Mouse (Mus musculus) embryonic facial prominence, embryonic 15.5 days (tissue): ENCODE measurements at regions not wholly inside any gene's neighbourhood (a gene's known extent, or its start where the extent isn't known, plus 50 kb on each side); places are given as distances from the start of the nearest gene placed in this dataset.

Source experiments
- ATAC-seq: fragments of 200-750 bp; cut with Nextera tagmentation; 2 replicates; pipeline ENCODE4 v1.8.0; 2017; ENCODE audit warnings: low read depth, moderate TSS enrichment; ENCODE audit not compliant: insufficient number of reproducible peaks, low FRiP score, low TSS enrichment
- H3K27ac ChIP-seq: fragments of 300-500 bp; sonication (generic); replicated peaks from 2 replicates; pipeline ENCODE4 v1.5.1; 2015; ENCODE audit warnings: mild to moderate bottlenecking, inconsistent platforms
- H3K27me3 ChIP-seq: fragments of 300-500 bp; sonication (generic); 2 replicates; pipeline ENCODE4 v1.6.1; 2015; ENCODE audit warnings: inconsistent platforms
- H3K36me3 ChIP-seq: fragments of 300-500 bp; sonication (generic); 2 replicates; pipeline ENCODE4 v1.6.1; 2015; ENCODE audit warnings: mild to moderate bottlenecking, inconsistent platforms
- H3K4me1 ChIP-seq: fragments of 300-500 bp; sonication (generic); 2 replicates; pipeline ENCODE4 v1.6.1; 2015; ENCODE audit warnings: inconsistent platforms
- H3K4me2 ChIP-seq: fragments of 300-500 bp; sonication (generic); replicated peaks from 2 replicates; pipeline ENCODE4 v1.6.1; 2015; ENCODE audit warnings: mild to moderate bottlenecking, inconsistent platforms
- H3K4me3 ChIP-seq: fragments of 300-500 bp; sonication (generic); replicated peaks from 2 replicates; pipeline ENCODE4 v1.5.1; 2015; ENCODE audit warnings: mild to moderate bottlenecking, inconsistent platforms
- H3K9ac ChIP-seq: fragments of 300-500 bp; sonication (generic); 2 replicates; pipeline ENCODE4 v1.6.1; 2015; ENCODE audit warnings: inconsistent platforms
- H3K9me3 ChIP-seq: fragments of 300-500 bp; sonication (generic); replicated peaks from 2 replicates; pipeline ENCODE4 v1.6.1; 2016; ENCODE audit warnings: inconsistent platforms
- WGBS: fragments of 180-500 bp; shearing (Covaris S2); methylation state at CpG from one replicate; pipeline ENCODE4 v1.1.7; 2015; 5-methylcytosine and 5-hydroxymethylcytosine counted together

DNA sequence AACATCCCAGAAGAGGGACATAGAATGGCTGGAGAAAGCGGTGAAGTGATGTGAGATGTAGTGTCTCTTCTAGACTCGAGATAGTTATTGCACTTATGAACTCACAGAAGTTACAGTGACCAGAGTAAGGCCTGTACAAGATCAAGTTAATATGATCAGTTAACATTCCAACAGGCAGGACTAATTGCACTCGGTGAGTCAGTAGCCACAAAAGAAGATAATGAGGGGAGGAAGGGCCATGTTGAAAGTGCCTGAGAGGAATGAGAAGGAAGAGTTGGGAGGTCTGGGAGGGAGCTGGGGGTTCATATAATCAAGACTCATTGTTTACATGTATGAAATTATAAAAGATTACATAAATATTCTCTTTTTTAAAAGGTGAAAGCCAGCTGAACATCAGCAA, 602.3 kb downstream of the Insc start:
- Histone ChIP-seq H3K4me2 (no peak overlapping the region), H3K4me1 (peaks cover 6% of the 10 kb centered on the region; the same call in 1 of the 2 replicates), H3K4me3 (no peak overlapping the region), H3K9ac (no peak overlapping the region), H3K27me3 (no peaks in the 10 kb centered on the region; the same call in 1 of the 2 replicates), H3K27ac (no peak overlapping the region), H3K36me3 (no peaks in the 10 kb centered on the region), H3K9me3 (no peaks in the 10 kb centered on the region)
- ATAC-seq, result no peak
- 74% methylated on average over 3 of the region's 3 CpGs for WGBS

DNA sequence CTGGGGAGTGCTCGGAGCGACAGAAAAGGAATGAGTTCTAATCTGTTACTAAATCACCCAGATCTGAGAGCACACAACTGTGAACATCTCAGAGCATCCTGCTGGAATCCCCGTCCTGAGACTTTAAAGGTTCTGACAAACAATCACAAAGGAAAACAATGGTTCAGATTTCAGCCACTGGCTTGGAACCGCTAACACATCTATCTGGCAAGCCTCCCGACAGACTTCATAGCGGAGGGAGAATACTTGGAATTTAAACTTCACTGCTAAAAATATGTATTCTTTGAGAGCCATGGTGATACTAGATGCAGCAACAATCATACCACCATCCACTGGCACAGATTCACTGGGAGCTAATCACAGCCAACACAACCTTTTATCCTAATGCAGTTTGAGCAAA, 615.2 kb downstream of the Insc start:
- Histone ChIP-seq H3K4me2 (no peak overlapping the region), H3K36me3 (no peaks in the 10 kb centered on the region), H3K27me3 (no peaks in the 10 kb centered on the region), H3K4me1 (no peaks in the 10 kb centered on the region), H3K4me3 (no peak overlapping the region), H3K27ac (no peak overlapping the region), H3K9me3 (no peaks in the 10 kb centered on the region), H3K9ac (no peak overlapping the region)
- 58% methylated on average over 6 of the region's 6 CpGs for WGBS
- ATAC-seq, result no peak

DNA sequence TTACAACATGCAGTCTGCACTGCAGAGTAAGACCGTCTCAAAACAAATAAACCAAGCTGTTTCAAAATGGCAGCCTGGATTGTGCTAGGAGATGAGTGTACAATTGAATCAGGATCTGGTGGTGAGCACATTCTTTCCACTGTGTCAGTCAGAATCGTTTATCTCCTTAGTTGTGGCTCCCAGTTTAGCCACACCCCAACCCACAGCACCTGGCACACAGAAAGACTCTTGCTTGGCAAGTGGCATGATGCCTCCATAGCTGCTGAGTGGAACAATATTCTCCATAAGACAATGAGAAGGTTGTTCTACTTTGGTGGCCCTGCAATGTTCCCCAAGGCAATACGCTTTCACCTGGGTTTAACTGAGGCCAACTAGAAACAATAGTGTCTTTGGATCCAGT, 616.6 kb downstream of the Insc start:
- H3K36me3 ChIP-seq, result no peaks in the 10 kb centered on the region
- ATAC-seq, result no peak
- no peak overlapping the region for H3K4me3 ChIP-seq
- no peak overlapping the region for H3K9ac ChIP-seq
- H3K4me2 ChIP-seq, result no peak overlapping the region
- H3K27ac ChIP-seq, result no peak overlapping the region
- H3K4me1 ChIP-seq, result no peaks in the 10 kb centered on the region
- no peaks in the 10 kb centered on the region for H3K9me3 ChIP-seq
- H3K27me3 ChIP-seq, result no peaks in the 10 kb centered on the region
- WGBS, result 68% methylated on average over 3 of the region's 3 CpGs

DNA sequence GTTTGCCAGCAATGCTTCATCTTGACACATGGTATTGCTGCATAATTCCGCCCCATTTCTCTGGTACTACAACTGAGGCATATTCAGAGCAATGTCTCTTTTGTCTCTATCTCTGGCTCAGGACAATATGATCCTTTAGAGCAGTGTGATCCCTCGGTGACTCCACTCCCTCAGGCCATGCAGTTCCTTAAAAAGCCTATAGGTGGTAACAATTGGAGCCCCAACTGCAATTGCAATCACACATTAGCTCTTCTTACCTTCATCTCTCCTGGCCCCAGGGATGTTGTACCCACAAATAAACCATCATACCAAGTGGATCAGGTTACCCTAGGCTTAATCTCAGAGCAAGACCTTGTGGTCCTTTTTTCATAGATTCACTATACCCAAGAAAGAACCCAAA, 618.6 kb downstream of the Insc start:
- H3K27me3 ChIP-seq, result peaks cover 12% of the 10 kb centered on the region; the same call in 1 of the 2 replicates
- ATAC-seq, result no peak
- WGBS, result 81% methylated on average over 2 of the region's 2 CpGs

DNA sequence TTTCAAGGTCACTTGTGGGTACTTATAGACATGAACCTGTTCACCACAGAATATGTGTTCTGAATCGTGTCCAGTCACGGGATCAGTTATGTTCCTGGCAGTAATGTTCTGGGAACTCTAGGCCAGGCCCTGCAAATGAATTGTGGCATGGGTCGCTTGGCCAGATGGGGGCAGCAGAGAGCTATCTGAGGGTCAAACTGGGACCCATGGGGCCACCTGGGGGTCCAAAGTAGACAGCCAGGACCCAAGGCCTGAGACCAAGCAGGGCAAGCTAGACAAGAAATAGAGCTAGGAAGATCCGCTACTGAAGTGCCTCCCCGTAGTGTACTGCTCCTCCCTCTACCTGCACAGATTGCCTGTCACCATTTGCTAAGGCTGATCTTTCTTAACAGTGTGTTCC, 623.4 kb downstream of the Insc start:
- Histone ChIP-seq H3K36me3 (no peaks in the 10 kb centered on the region), H3K4me3 (no peak overlapping the region), H3K27me3 (peaks cover 19% of the 10 kb centered on the region; the same call in 1 of the 2 replicates), H3K4me2 (no peak overlapping the region), H3K27ac (no peak overlapping the region), H3K9ac (no peak overlapping the region), H3K9me3 (no peaks in the 10 kb centered on the region), H3K4me1 (0 out of 2 replicates have a peak, but pooled peaks cover 5% of the 10 kb centered on the region)
- WGBS, result 40% methylated on average over 5 of the region's 5 CpGs
- no peak for ATAC-seq

More for the DNA sequence above, 618.6 kb downstream of the Insc start:
- H3K36me3 ChIP-seq, result no peaks in the 10 kb centered on the region
- H3K4me2 ChIP-seq, result no peak overlapping the region
- no peaks in the 10 kb centered on the region for H3K9me3 ChIP-seq
- no peak overlapping the region for H3K27ac ChIP-seq
- no peak overlapping the region for H3K4me3 ChIP-seq
- H3K9ac ChIP-seq, result no peak overlapping the region
- H3K4me1 ChIP-seq, result 0 out of 2 replicates have a peak, but pooled peaks cover 3% of the 10 kb centered on the region

DNA sequence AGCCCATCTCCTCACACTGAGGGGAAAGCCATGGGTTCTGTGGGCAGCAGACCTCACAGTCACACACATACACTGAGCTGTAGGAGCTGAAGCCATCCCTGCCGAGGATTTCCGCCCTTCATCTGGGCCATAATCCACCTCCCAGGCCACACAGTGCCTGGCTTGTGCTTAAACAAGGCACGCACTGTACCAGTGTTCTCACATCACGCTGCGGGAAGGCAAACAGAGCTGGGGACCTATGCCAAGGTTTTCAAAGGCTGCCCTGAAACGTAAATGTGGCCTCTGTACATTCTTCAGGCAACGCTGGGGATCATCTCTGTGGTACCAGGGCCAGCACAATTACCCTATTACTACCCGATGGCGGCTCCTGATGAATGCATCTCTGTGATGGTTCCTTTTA, 627.6 kb downstream of the Insc start:
- H3K36me3 ChIP-seq, result no peaks in the 10 kb centered on the region
- peaks cover 23% of the 10 kb centered on the region for H3K27me3 ChIP-seq
- H3K9ac ChIP-seq, result no peak overlapping the region
- ATAC-seq, result peak; percentile 63; the same call in 1 of the 2 replicates
- no peak overlapping the region for H3K27ac ChIP-seq
- no peak overlapping the region for H3K4me3 ChIP-seq
- H3K4me1 ChIP-seq, result 0 out of 2 replicates have a peak, but pooled peaks cover 5% of the 10 kb centered on the region
- H3K9me3 ChIP-seq, result no peaks in the 10 kb centered on the region
- no peak overlapping the region for H3K4me2 ChIP-seq
- 40% methylated on average over 9 of the region's 9 CpGs for WGBS

DNA sequence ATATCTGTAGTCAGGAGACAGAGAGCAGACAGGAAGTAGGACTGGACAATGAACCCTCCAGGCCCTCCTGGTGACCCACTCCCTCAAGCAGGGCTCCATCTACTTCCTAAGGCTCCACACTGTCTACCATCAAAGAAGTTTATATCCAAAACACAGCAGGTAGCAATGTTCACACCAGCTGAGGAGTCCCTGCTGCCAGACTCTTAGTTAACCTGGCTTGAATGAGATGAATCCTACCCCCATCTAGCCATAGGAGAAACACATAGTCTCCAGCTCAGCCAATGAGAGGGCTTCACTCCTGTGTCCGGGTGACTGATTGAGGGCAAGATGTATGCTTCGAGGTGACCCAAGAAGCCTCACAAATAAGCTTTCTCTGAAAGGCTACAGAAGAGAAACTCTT, 629.4 kb downstream of the Insc start:
- no peaks in the 10 kb centered on the region for H3K36me3 ChIP-seq
- 77% methylated on average over 2 of the region's 2 CpGs for WGBS

DNA sequence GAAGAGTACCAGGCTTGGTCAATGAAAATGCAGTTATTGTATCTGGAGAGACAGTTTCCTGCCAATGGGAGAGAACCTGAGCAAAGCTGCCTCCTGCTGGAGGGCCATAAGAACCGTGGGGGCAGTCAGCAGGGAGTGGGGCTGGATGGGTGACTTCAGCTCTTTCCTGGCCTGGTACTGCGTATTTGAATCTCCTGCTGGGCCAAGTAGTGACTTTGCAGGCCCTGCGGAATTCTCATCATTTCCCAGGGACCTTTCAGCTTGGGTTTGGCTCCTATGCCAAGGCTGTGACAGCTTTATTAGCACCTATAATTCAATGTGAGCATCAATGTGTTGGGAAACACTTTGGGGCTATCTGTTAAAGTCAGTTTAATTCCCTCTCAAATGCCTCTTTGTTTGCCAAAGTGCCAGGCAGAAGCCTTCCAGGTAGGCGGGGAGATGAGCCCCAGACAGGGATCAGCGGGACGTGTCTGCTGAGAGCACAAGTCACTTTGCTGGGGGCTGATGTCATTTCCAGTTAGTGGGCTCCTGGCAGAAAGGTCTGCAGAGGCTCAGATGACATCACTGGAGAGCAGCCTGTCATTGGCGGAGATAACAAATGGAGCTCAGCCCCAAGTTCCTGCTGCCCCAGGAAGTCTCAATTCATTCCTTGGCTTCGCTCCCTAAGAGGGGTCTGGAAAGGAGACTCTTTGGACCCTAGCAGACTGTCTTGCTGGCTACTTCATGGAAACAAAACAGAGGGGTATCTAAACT, 630.5 kb downstream of the Insc start:
- no peak overlapping the region for H3K4me3 ChIP-seq
- no peaks in the 10 kb centered on the region for H3K9me3 ChIP-seq
- 71% methylated on average over 8 of the region's 8 CpGs for WGBS
- peaks cover 24% of the 10 kb centered on the region for H3K27me3 ChIP-seq
- H3K9ac ChIP-seq, result no peak overlapping the region
- H3K27ac ChIP-seq, result no peak overlapping the region
- no peaks in the 10 kb centered on the region for H3K4me1 ChIP-seq
- no peaks in the 10 kb centered on the region for H3K36me3 ChIP-seq
- H3K4me2 ChIP-seq, result no peak overlapping the region
- ATAC-seq, result no peak

More for the DNA sequence above, 629.4 kb downstream of the Insc start:
- ATAC-seq, result no peak
- Histone ChIP-seq H3K4me1 (no peaks in the 10 kb centered on the region), H3K4me2 (no peak overlapping the region), H3K9me3 (no peaks in the 10 kb centered on the region), H3K27me3 (peaks cover 28% of the 10 kb centered on the region), H3K9ac (no peak overlapping the region), H3K4me3 (no peak overlapping the region), H3K27ac (no peak overlapping the region)

DNA sequence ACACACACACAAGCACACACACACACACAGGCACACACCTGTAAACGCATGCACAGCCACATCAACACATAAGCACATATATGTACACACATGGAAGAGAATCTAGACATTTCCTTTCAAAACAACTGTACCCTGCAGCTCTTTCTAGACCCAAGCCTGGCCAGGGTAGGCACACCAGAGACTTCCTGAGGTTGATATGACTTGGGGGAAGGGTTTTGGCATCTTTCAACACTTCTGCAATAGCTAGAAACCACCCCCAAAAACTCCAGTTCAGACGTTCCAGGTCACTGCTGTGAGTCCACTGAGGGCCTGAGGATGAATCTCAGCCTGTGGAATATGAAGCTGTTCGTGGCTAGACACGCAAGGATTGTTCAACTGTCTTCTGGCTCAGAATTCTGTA, 632.6 kb downstream of the Insc start:
- Histone ChIP-seq H3K36me3 (no peaks in the 10 kb centered on the region), H3K4me1 (peaks cover 18% of the 10 kb centered on the region; the same call in 1 of the 2 replicates), H3K4me3 (no peak overlapping the region), H3K9ac (no peak overlapping the region), H3K27me3 (peaks cover 24% of the 10 kb centered on the region), H3K9me3 (no peaks in the 10 kb centered on the region), H3K27ac (no peak overlapping the region), H3K4me2 (no peak overlapping the region)
- ATAC-seq, result no peak
- WGBS, result 69% methylated on average over 4 of the region's 4 CpGs

DNA sequence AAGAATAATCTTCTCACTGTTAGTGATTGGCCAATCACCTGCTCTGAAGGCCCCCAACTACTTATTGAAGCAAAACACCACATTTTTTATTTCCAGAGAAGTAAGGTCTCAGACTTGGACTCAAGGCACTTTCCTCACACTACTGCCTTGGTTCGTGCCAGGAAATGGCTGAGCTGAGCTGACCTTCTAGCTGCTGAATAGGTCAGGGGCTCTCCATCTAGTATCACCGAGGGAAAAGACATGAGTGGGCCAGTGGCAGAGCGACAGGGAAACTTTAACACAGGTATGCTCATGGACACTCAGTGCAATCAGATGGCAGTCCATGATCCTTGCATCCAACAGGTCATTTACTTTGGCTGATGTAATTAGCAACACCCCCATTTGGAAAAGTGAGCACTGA, 635.3 kb downstream of the Insc start:
- Histone ChIP-seq H3K27ac (no peak overlapping the region), H3K9me3 (no peaks in the 10 kb centered on the region), H3K36me3 (no peaks in the 10 kb centered on the region), H3K4me3 (no peak overlapping the region), H3K4me2 (no peak overlapping the region), H3K9ac (no peak overlapping the region), H3K27me3 (peaks cover 15% of the 10 kb centered on the region), H3K4me1 (peaks cover 23% of the 10 kb centered on the region)
- no peak for ATAC-seq
- WGBS, result 81% methylated on average over 3 of the region's 3 CpGs

DNA sequence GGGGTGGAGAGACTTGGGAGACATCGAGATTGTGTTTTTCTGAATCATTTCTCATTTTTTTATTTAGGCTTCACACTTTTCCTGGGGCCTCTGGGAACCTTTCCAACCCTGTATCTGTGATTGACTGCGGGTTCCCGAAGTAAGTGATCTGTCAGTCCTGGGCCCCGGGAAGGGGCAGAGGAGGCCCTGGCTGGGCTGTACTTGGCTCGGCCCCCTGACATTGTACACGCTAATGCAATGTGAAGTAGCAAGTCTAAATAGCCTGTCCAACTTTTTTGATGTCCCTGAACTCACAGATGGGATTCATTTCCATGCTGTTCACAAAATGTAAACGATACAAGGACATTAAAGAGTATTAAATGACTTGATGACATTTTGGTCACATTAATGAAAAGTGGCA, 636.1 kb downstream of the Insc start:
- ATAC-seq, result 0 out of 2 replicates have a peak, but pooled peaks have one; percentile 56
- H3K27ac ChIP-seq, result no peak overlapping the region
- peaks cover 10% of the 10 kb centered on the region; the same call in 1 of the 2 replicates for H3K27me3 ChIP-seq
- no peak overlapping the region for H3K4me3 ChIP-seq
- H3K4me2 ChIP-seq, result no peak overlapping the region
- H3K36me3 ChIP-seq, result no peaks in the 10 kb centered on the region
- H3K9me3 ChIP-seq, result no peaks in the 10 kb centered on the region
- H3K4me1 ChIP-seq, result peaks cover 23% of the 10 kb centered on the region
- WGBS, result 18% methylated on average over 7 of the region's 7 CpGs
- H3K9ac ChIP-seq, result no peak overlapping the region
